Mouse (Mus musculus): ENCODE data around the gene Fcgr3. TPM values are rescaled to one million over a fixed set of nuclear protein-coding genes. Genes with fewer than 3 reads are reported as not detected.
"Not testable (repeated sequence)": the region's sequence is repeated elsewhere in the genome, so short reads cannot be mapped to it uniquely, and the experiment has no call there.

Gene Fcgr3
- polyA plus RNA-seq (2011; ENCODE audit: insufficient read depth, insufficient read length, low read depth, missing spikeins) = 0.78 and 0.87 TPM in 2 replicates

GRCm38 (mm10) chr1:171064491-171065242 lies at the start of gene Fcgr3:
Fcgr3 (minus strand) TSS chr1:171064935.
- not testable (repeated sequence) for H3K27me3 ChIP-seq (ENCODE audit: control insufficient read depth, insufficient read depth, low read length, poor library complexity, severe bottlenecking); H3K9me3 ChIP-seq (replicated peaks; ENCODE audit: control insufficient read depth, insufficient read depth, low read length, poor library complexity, severe bottlenecking); H3K36me3 ChIP-seq (ENCODE audit: control insufficient read depth, insufficient read depth, low read length, poor library complexity, severe bottlenecking); H3K4me1 ChIP-seq (ENCODE audit: control insufficient read depth, insufficient read depth, low read length); H3K27ac ChIP-seq (ENCODE audit: insufficient read depth, low read length)
- Histone ChIP-seq H3K4me3 (ENCODE audit: low read depth, low read length) (peak within 1 kb of the TSS; percentile 61), H3K9ac (ENCODE audit: low read depth, poor library complexity, severe bottlenecking) (peak within 1 kb of the TSS; percentile 42)

- no peaks in the 10 kb centered on the region for H3K9me3 ChIP-seq (replicated peaks; ENCODE audit: control insufficient read depth, insufficient read depth, low read length, poor library complexity, severe bottlenecking)
- peak within 1 kb of the TSS; percentile 85 for H3K4me3 ChIP-seq (ENCODE audit: low read depth, low read length)
- no peaks in the 10 kb centered on the region for H3K4me1 ChIP-seq (ENCODE audit: control insufficient read depth, insufficient read depth, low read length)
- H3K9ac ChIP-seq (ENCODE audit: low read depth, poor library complexity, severe bottlenecking) = peak within 1 kb of the TSS; percentile 64
- peak within 1 kb of the TSS; percentile 73 for H3K27ac ChIP-seq (ENCODE audit: insufficient read depth, low read length)
- no peaks in the 10 kb centered on the region for H3K27me3 ChIP-seq (ENCODE audit: control insufficient read depth, insufficient read depth, low read length, poor library complexity, severe bottlenecking)
- no peaks in the 10 kb centered on the region for H3K36me3 ChIP-seq (ENCODE audit: control insufficient read depth, insufficient read depth, low read length, poor library complexity, severe bottlenecking)
- TF ChIP-seq CTCF (IDR thresholded peaks at IDR 0.05; ENCODE audit: low read depth, low read length) (no peak), POLR2A (IDR thresholded peaks at IDR 0.05; ENCODE audit: insufficient read depth, low read length) (peak; percentile 46), EP300 (IDR thresholded peaks at IDR 0.05; ENCODE audit: insufficient read depth, low read depth, low read length) (0 out of 2 replicates have a peak, but pooled peaks have one; percentile 15)
Observed at GRCm38 (mm10) chr1:171113873-171114299, 49.2 kb upstream of the Fcgr3 start, which contains the start of gene Cfap126. Cfap126 (plus strand) TSS chr1:171113918.

DNA sequence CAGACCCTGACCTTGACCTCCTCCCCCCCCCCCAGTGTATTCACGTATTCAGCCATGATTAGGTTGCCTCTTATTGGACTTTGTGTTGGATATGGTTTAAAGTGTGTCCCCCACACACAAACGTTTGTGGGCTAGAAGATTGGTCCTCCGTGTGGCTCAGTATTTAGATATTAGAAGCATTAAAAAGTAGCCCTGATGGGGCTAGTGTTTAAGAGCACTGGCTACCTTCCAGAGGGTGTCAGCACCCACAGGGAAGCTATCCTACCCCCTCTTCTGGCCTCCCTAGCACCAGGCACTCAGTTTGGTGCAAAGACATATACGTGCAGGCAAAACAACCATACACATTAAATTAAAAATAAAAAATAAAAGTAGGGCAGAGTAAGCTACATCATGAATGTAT lies 48.3 kb upstream of the Fcgr3 start:
- Histone ChIP-seq H3K27me3 (ENCODE audit: control insufficient read depth, insufficient read depth, low read length, poor library complexity, severe bottlenecking) (no peaks in the 10 kb centered on the region), H3K36me3 (ENCODE audit: control insufficient read depth, insufficient read depth, low read length, poor library complexity, severe bottlenecking) (no peaks in the 10 kb centered on the region), H3K4me1 (ENCODE audit: control insufficient read depth, insufficient read depth, low read length) (no peaks in the 10 kb centered on the region), H3K27ac (ENCODE audit: insufficient read depth, low read length) (no peak overlapping the region), H3K9ac (ENCODE audit: low read depth, poor library complexity, severe bottlenecking) (peak overlapping the region; percentile 64; the same call in 1 of the 2 replicates), H3K4me3 (ENCODE audit: low read depth, low read length) (no peak overlapping the region), H3K9me3 (replicated peaks; ENCODE audit: control insufficient read depth, insufficient read depth, low read length, poor library complexity, severe bottlenecking) (no peaks in the 10 kb centered on the region)
- TF ChIP-seq CTCF (IDR thresholded peaks at IDR 0.05; ENCODE audit: low read depth, low read length) (peak; percentile 7), POLR2A (IDR thresholded peaks at IDR 0.05; ENCODE audit: insufficient read depth, low read length) (no peak)

DNA sequence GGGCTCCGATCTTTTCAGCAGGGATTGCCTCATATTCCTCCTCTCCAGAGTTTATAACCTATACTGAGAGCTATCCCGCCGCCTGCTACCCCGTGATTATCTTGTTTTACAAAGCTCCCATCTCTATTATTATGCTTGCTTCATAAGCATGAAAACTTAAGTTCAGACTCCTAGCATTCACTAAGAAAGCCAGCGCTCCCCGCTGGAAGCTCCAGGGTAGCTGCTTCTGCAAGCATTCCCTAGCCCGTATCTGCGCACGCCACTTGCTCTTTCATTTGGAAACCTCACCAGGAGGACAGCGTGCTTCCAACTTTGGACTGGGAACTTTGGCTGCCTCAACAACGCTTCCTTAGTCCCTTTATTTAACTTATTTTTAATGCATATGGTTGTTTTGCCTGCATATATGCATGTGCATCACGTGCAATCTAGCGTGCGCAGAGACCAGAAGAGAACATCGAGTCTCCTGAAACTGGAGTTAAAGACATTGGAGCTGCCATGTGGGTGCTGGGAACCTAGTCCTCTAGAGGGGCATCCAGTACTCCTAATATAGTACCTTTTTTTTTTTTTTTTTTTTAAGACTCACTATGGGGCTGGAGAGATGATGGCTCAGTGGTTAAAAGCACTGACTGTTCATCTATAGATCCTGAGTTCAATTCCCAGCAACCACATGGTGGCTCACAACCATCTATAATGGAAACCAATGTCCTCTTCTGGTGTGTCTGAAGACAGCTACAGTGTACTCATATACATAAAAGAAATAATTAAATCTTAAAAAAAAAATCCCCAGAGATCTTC lies 47.2 kb upstream of the Fcgr3 start:
- peak overlapping the region; percentile 84 for H3K4me3 ChIP-seq (ENCODE audit: low read depth, low read length)
- H3K27me3 ChIP-seq (ENCODE audit: control insufficient read depth, insufficient read depth, low read length, poor library complexity, severe bottlenecking) = no peaks in the 10 kb centered on the region
- H3K4me1 ChIP-seq (ENCODE audit: control insufficient read depth, insufficient read depth, low read length) = no peaks in the 10 kb centered on the region
- H3K36me3 ChIP-seq (ENCODE audit: control insufficient read depth, insufficient read depth, low read length, poor library complexity, severe bottlenecking) = no peaks in the 10 kb centered on the region
- H3K9ac ChIP-seq (ENCODE audit: low read depth, poor library complexity, severe bottlenecking) = peak overlapping the region; percentile 72
- peak overlapping the region; percentile 46; the same call in 1 of the 2 replicates for H3K27ac ChIP-seq (ENCODE audit: insufficient read depth, low read length)
- no peaks in the 10 kb centered on the region for H3K9me3 ChIP-seq (replicated peaks; ENCODE audit: control insufficient read depth, insufficient read depth, low read length, poor library complexity, severe bottlenecking)
- no peak for TF ChIP-seq EP300 (IDR thresholded peaks at IDR 0.05; ENCODE audit: insufficient read depth, low read depth, low read length)
- TF ChIP-seq CTCF (IDR thresholded peaks at IDR 0.05; ENCODE audit: low read depth, low read length) = no peak
- TF ChIP-seq POLR2A (IDR thresholded peaks at IDR 0.05; ENCODE audit: insufficient read depth, low read length) = no peak

- no peaks in the 10 kb centered on the region for H3K9me3 ChIP-seq (replicated peaks; ENCODE audit: control insufficient read depth, insufficient read depth, low read length, poor library complexity, severe bottlenecking)
- H3K27ac ChIP-seq (ENCODE audit: insufficient read depth, low read length) = peak overlapping the region; percentile 46; the same call in 1 of the 2 replicates
- peak; percentile 90 for TF ChIP-seq CTCF (IDR thresholded peaks at IDR 0.05; ENCODE audit: low read depth, low read length)
- TF ChIP-seq EP300 (IDR thresholded peaks at IDR 0.05; ENCODE audit: insufficient read depth, low read depth, low read length) = no peak
- H3K4me3 ChIP-seq (ENCODE audit: low read depth, low read length) = peak overlapping the region; percentile 84
- no peaks in the 10 kb centered on the region for H3K4me1 ChIP-seq (ENCODE audit: control insufficient read depth, insufficient read depth, low read length)
- H3K27me3 ChIP-seq (ENCODE audit: control insufficient read depth, insufficient read depth, low read length, poor library complexity, severe bottlenecking) = no peaks in the 10 kb centered on the region
- H3K36me3 ChIP-seq (ENCODE audit: control insufficient read depth, insufficient read depth, low read length, poor library complexity, severe bottlenecking) = no peaks in the 10 kb centered on the region
- H3K9ac ChIP-seq (ENCODE audit: low read depth, poor library complexity, severe bottlenecking) = peak overlapping the region; percentile 72
Observed at GRCm38 (mm10) chr1:171111020-171111780, 46.5 kb upstream of the Fcgr3 start.
